In genomic region chr14:20785231-20785630, GRCm38 (mm10) we compare ENCODE assay signal across 8 mouse cellular contexts. TPM values are rescaled to one million over a fixed set of nuclear protein-coding genes. Genes with fewer than 3 reads are reported as not detected.
DNase-seq lines count a peak whose midpoint lies in the region; ATAC-seq lines count a peak whose summit lies in the region.

No protein-coding gene starts in this region.

- ATAC-seq in inflammation-experienced regulatory T-cells, adult 6 months, result peak; percentile 98

- peak; percentile 8 for DNase-seq in embryo, embryonic 10 days (ENCODE audit: low spot score)
- DNase-seq in embryo, embryonic 11 days, result no peak
- peak; percentile 56 to 63 for DNase-seq in B cell, adult 2 months
- DNase-seq in naive thymus-derived CD4-positive, alpha-beta T cell, adult 2 months (ENCODE audit: low read depth), result peak; percentile 79
- no peak for DNase-seq in urinary bladder, postnatal 4 days (ENCODE audit: low spot score in 2 of 2)
- DNase-seq in urinary bladder, adult 18-20 months (ENCODE audit: low spot score in 2 of 2), result no peak
- DNase-seq in right cerebral cortex, postnatal 36 days (ENCODE audit: low spot score in 2 of 2), result no peak

RNA-seq across cellular contexts. Expression of gene Camk2g, which starts 8.7 kb away (rescaled TPM):
- 10 to 100 TPM; 30.7 to 50.9 (median 31.6) TPM for polyA plus RNA-seq in inflammation-experienced regulatory T-cells, adult 6 months (2017; shearing (Covaris generic))

RNA-seq across cellular contexts. Expression of gene Ndst2, which starts 50.9 kb away (rescaled TPM):
- polyA plus RNA-seq in inflammation-experienced regulatory T-cells, adult 6 months (2017; shearing (Covaris generic)), result 10 to 100 TPM in 2 of 3 experiments, 1 to 10 TPM in 1; 7.4 to 14.6 (median 12.3) TPM

RNA-seq across cellular contexts. Expression of gene Plau, which starts 51.2 kb away (rescaled TPM):
- polyA plus RNA-seq in inflammation-experienced regulatory T-cells, adult 6 months (2017; shearing (Covaris generic)), result under 1 TPM in 1 of 3 experiments, not detected in 2; 0.41 TPM

Comparison
In these comparisons a context has a peak if more than half of its experiments do, and no peak if none do; other contexts are left out.
1. DNase-seq: peak in embryo, embryonic 10 days (single experiment), B cell, adult 2 months (2 of 2) and naive thymus-derived CD4-positive, alpha-beta T cell, adult 2 months (single experiment); none in embryo, embryonic 11 days (single experiment), urinary bladder, postnatal 4 days (0 of 2), urinary bladder, adult 18-20 months (0 of 2) and right cerebral cortex, postnatal 36 days (0 of 2).